Mouse (Mus musculus): ENCODE data around the gene Arl3.

DNA sequence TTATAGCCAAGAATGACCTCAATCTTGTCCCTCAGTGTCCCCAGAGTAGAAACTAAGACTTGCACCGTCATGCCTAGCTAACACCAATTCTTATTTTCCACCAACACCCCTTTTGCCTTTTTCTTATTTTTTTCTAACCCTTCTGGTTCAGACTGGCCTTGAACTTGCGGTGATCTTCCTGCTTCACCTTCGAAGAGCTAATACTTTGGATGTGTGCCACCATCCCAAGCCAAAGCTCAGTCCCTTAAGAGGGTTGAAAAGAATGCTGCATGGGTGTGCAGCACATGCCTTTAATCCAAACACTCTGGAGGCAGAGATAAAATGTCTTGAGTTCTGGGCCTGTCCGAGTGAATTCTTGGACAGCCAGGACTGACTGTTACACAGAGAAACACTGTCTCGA is 62.6 kb downstream of the Arl3 start:
- TF ChIP-seq POLR2A (IDR thresholded peaks at IDR 0.05; ENCODE audit: insufficient read length, low read depth) (no peak), E2F4 (IDR thresholded peaks at IDR 0.05; ENCODE audit: insufficient read depth) (no peak), USF1 (IDR thresholded peaks at IDR 0.05; ENCODE audit: low read depth) (no peak), MAX (IDR thresholded peaks at IDR 0.05; ENCODE audit: low read depth) (no peak), TCF12 (IDR thresholded peaks at IDR 0.05; ENCODE audit: insufficient read depth, poor library complexity, severe bottlenecking) (no peak)

All from myocyte (in vitro differentiated cells).